Mouse (Mus musculus) MEL (cell line): Measurements from ENCODE around the gene Cetn3. TPM values are rescaled to one million over a fixed set of nuclear protein-coding genes. Genes with fewer than 3 reads are reported as not detected.

Experiments
- DNase-seq: peaks from one replicate; pipeline ENCODE4 v3.0.0; 2011; ENCODE audit warnings: low read depth, low spot score
- H3K27ac ChIP-seq: 2 replicates; pipeline ENCODE4 v1.5.1; 2012; ENCODE audit warnings: low read depth, mild to moderate bottlenecking, control low read depth, low read length, moderate library complexity; ENCODE audit not compliant: control insufficient read depth
- H3K27me3 ChIP-seq, 2 experiments: fragments of 150-350 bp in 1 of 2; sonication (generic) in 1 of 2; 2 replicates each; pipeline ENCODE4 v1.6.1; 2012; ENCODE audit warnings: low read length in 2 of 2, mild to moderate bottlenecking in 2 of 2, improper control_type of control experiment in 1 of 2, moderate library complexity in 1 of 2; ENCODE audit not compliant: insufficient read depth in 2 of 2, control insufficient read depth in 1 of 2
- H3K36me3 ChIP-seq, 2 experiments: 2 replicates each; pipeline ENCODE4 v1.6.1; 2012 to 2014; ENCODE audit warnings: low read length in 2 of 2, improper control_type of control experiment in 1 of 2, inconsistent platforms in 1 of 2, mild to moderate bottlenecking in 1 of 2; ENCODE audit not compliant: insufficient read depth in 2 of 2, control insufficient read depth in 1 of 2
- H3K4me1 ChIP-seq, 2 experiments: fragments of 150-350 bp in 1 of 2; sonication (generic) in 1 of 2; 2 replicates each; pipeline ENCODE4 v1.6.1; 2012; ENCODE audit warnings: low read length in 2 of 2, improper control_type of control experiment in 1 of 2, mild to moderate bottlenecking in 1 of 2; ENCODE audit not compliant: insufficient read depth in 2 of 2, control insufficient read depth in 1 of 2
- H3K4me3 ChIP-seq, 2 experiments: fragments of 150-350 bp in 1 of 2; sonication (generic) in 1 of 2; 2 replicates each; pipeline ENCODE4 v1.5.1; 2012; ENCODE audit warnings: low read depth in 2 of 2, low read length in 2 of 2, mild to moderate bottlenecking in 2 of 2, moderate library complexity in 2 of 2, control low read depth in 1 of 2, improper control_type of control experiment in 1 of 2; ENCODE audit not compliant: control insufficient read depth in 1 of 2, insufficient read depth in 1 of 2
- H3K79me2 ChIP-seq: 2 replicates; pipeline ENCODE4 v1.6.1; 2012; ENCODE audit warnings: mild to moderate bottlenecking, low read length, moderate library complexity; ENCODE audit not compliant: control insufficient read depth, poor library complexity, insufficient read depth
- H3K9ac ChIP-seq: 2 replicates; pipeline ENCODE4 v1.6.1; 2012; ENCODE audit warnings: low read depth, mild to moderate bottlenecking, control low read depth, low read length, moderate library complexity; ENCODE audit not compliant: control insufficient read depth, poor library complexity, severe bottlenecking
- H3K9me3 ChIP-seq: fragments of 150-350 bp; sonication (generic); replicated peaks from 2 replicates; pipeline ENCODE4 v1.6.1; 2012; ENCODE audit warnings: mild to moderate bottlenecking, low read length, improper control_type of control experiment, moderate library complexity; ENCODE audit not compliant: insufficient read depth
- CHD1 ChIP-seq: IDR thresholded peaks from 2 replicates; pipeline ENCODE4 v1.6.1; 2012; ENCODE audit warnings: low read depth, mild to moderate bottlenecking, inconsistent platforms, low read length, improper control_type of control experiment
- CTCF ChIP-seq, 3 experiments: IDR thresholded peaks in 2 of 3; conservative IDR thresholded peaks in 1 of 3; 2 replicates each; pipeline ENCODE4 v1.5.1; 2011 to 2012; ENCODE audit warnings: low read length in 3 of 3, low read depth in 2 of 3, mild to moderate bottlenecking in 2 of 3, improper control_type of control experiment in 1 of 3, inconsistent platforms in 1 of 3, mixed read lengths in 1 of 3, moderate library complexity in 1 of 3; ENCODE audit not compliant: control insufficient read depth in 1 of 3, insufficient read depth in 1 of 3, poor library complexity in 1 of 3, severe bottlenecking in 1 of 3
- E2F4 ChIP-seq: IDR thresholded peaks from 2 replicates; pipeline ENCODE4 v1.6.1; 2011; ENCODE audit warnings: low read depth, low read length, improper control_type of control experiment, borderline replicate concordance
- ELF1 ChIP-seq: IDR thresholded peaks from 2 replicates; pipeline ENCODE4 v1.6.1; 2014; ENCODE audit warnings: low read depth, mild to moderate bottlenecking, inconsistent platforms, low read length, improper control_type of control experiment, moderate library complexity
- GABPA ChIP-seq: IDR thresholded peaks from 2 replicates; pipeline ENCODE4 v1.6.1; 2012; ENCODE audit warnings: low read depth, mild to moderate bottlenecking, inconsistent platforms, low read length, improper control_type of control experiment, moderate library complexity
- HCFC1 ChIP-seq: IDR thresholded peaks from 2 replicates; pipeline ENCODE4 v1.6.1; 2012; ENCODE audit warnings: low read depth, mild to moderate bottlenecking, inconsistent platforms, low read length, improper control_type of control experiment, moderate library complexity
- MAFK ChIP-seq: IDR thresholded peaks from 2 replicates; pipeline ENCODE4 v1.6.1; 2011; ENCODE audit warnings: low read depth, mild to moderate bottlenecking, low read length, improper control_type of control experiment, borderline replicate concordance
- MAX ChIP-seq: IDR thresholded peaks from 2 replicates; pipeline ENCODE4 v1.6.1; 2011; ENCODE audit warnings: low read length, improper control_type of control experiment
- MAZ ChIP-seq: IDR thresholded peaks from 2 replicates; pipeline ENCODE4 v1.6.1; 2012; ENCODE audit warnings: low read depth, mild to moderate bottlenecking, inconsistent platforms, low read length, improper control_type of control experiment
- MEF2A ChIP-seq: IDR thresholded peaks from 2 replicates; pipeline ENCODE4 v1.6.1; 2014; ENCODE audit warnings: low read depth, mild to moderate bottlenecking, inconsistent platforms, low read length, improper control_type of control experiment; ENCODE audit not compliant: poor library complexity, insufficient replicate concordance, severe bottlenecking; ENCODE audit errors: extremely low read depth
- MYB ChIP-seq: IDR thresholded peaks from 2 replicates; pipeline ENCODE4 v1.6.1; 2011; ENCODE audit warnings: mild to moderate bottlenecking, low read depth, low read length, improper control_type of control experiment
- MYC ChIP-seq: IDR thresholded peaks from 2 replicates; pipeline ENCODE4 v1.6.1; 2011; ENCODE audit warnings: low read depth, mild to moderate bottlenecking, low read length, improper control_type of control experiment, moderate library complexity
- NELFE ChIP-seq: IDR thresholded peaks from 2 replicates; pipeline ENCODE4 v1.6.1; 2011; ENCODE audit warnings: low read depth, low read length, improper control_type of control experiment
- NRF1 ChIP-seq: IDR thresholded peaks from 2 replicates; pipeline ENCODE4 v1.6.1; 2014; ENCODE audit warnings: low read depth, mild to moderate bottlenecking, inconsistent platforms, low read length, improper control_type of control experiment, moderate library complexity; ENCODE audit not compliant: poor library complexity, insufficient read depth, severe bottlenecking
- POLR2AphosphoS2 ChIP-seq: IDR thresholded peaks from 2 replicates; pipeline ENCODE4 v1.6.1; 2011; ENCODE audit warnings: low read length, improper control_type of control experiment
- POLR2AphosphoS5 ChIP-seq: IDR thresholded peaks from 2 replicates; pipeline ENCODE4 v1.6.1; 2012; ENCODE audit warnings: low read depth, borderline replicate concordance, mild to moderate bottlenecking, inconsistent platforms, low read length, moderate library complexity, mixed read lengths
- RCOR1 ChIP-seq: IDR thresholded peaks from 2 replicates; pipeline ENCODE4 v1.6.1; 2012; ENCODE audit warnings: low read depth, mild to moderate bottlenecking, inconsistent platforms, low read length, improper control_type of control experiment
- TAL1 ChIP-seq: IDR thresholded peaks from 2 replicates; pipeline ENCODE4 v1.6.1; 2012; ENCODE audit warnings: mild to moderate bottlenecking, inconsistent platforms, low read length, moderate library complexity, mixed read lengths
- TBP ChIP-seq: IDR thresholded peaks from 2 replicates; pipeline ENCODE4 v1.8.0; 2011; ENCODE audit warnings: low read depth, low read length, improper control_type of control experiment
- UBTF ChIP-seq: IDR thresholded peaks from 2 replicates; pipeline ENCODE4 v1.6.1; 2012; ENCODE audit warnings: low read depth, mild to moderate bottlenecking, inconsistent platforms, low read length, improper control_type of control experiment, moderate library complexity, borderline replicate concordance; ENCODE audit not compliant: insufficient read depth
- USF1 ChIP-seq: IDR thresholded peaks from 2 replicates; pipeline ENCODE4 v1.6.1; 2014; ENCODE audit warnings: low read depth, mild to moderate bottlenecking, inconsistent platforms, low read length, improper control_type of control experiment, moderate library complexity
- ZKSCAN1 ChIP-seq: IDR thresholded peaks from 2 replicates; pipeline ENCODE4 v1.6.1; 2012; ENCODE audit warnings: low read depth, mild to moderate bottlenecking, inconsistent platforms, low read length, improper control_type of control experiment, moderate library complexity
- ZNF384 ChIP-seq: IDR thresholded peaks from 2 replicates; pipeline ENCODE4 v1.6.1; 2012; ENCODE audit warnings: low read depth, mild to moderate bottlenecking, inconsistent platforms, low read length, improper control_type of control experiment
- polyA plus RNA-seq, 2 experiments: library from polyadenylated mRNA; stranded (reverse) in 1 of 2; unstranded in 1 of 2; fragments of >175 nt in 1 of 2; fragments of >200 nt in 1 of 2; gene quantifications; 2 replicates each; pipeline versions ENCODE4 v1.2.1 to v1.2.4; 2012; ENCODE audit warnings: low replicate concordance in 2 of 2, low read depth in 1 of 2; ENCODE audit not compliant: insufficient read length in 2 of 2, insufficient read depth in 1 of 2, missing spikeins in 1 of 2
- total RNA-seq: library from RNA; depleted of rRNA; stranded (reverse); fragments of 300-350 nt; gene quantifications from 2 replicates; pipeline ENCODE4 v1.2.3, GENCODE M21; 2012

Gene Cetn3
- total and polyA plus RNA-seq, 3 experiments: 70.2 to 101 TPM; not detected in 1

- Histone ChIP-seq H3K36me3 (no peaks in the 10 kb centered on the region), H3K9ac (no peak overlapping the region), H3K27me3 (no peaks in the 10 kb centered on the region; a peak in 1 of 4 replicates), H3K79me2 (no peaks in the 10 kb centered on the region), H3K4me1 (no peaks in the 10 kb centered on the region), H3K27ac (no peak overlapping the region), H3K4me3 (no peak overlapping the region), H3K9me3 (no peaks in the 10 kb centered on the region)
- no peak for DNase-seq
- TF ChIP-seq POLR2AphosphoS5 (no peak), CTCF (IDR thresholded peaks at IDR 0.05 in 2 of 3, conservative IDR thresholded peaks at IDR 0.05 in 1 of 3; ENCODE audit: control insufficient read depth in 1 of 3, insufficient read depth in 1 of 3, low read depth in 2 of 3, low read length in 3 of 3, poor library complexity in 1 of 3, severe bottlenecking in 1 of 3) (no peak), NELFE (no peak), MEF2A (no peak), POLR2AphosphoS2 (no peak), TBP (no peak), USF1 (no peak), MYC (no peak)
Observed at GRCm38 (mm10) chr13:81831838-81832237, 49.0 kb downstream of the Cetn3 start.

GRCm38 (mm10) chr13:81836386-81837177, 53.7 kb downstream of the Cetn3 start:
- Histone ChIP-seq H3K4me1 (no peaks in the 10 kb centered on the region), H3K36me3 (no peaks in the 10 kb centered on the region), H3K27me3 (no peaks in the 10 kb centered on the region), H3K9ac (no peak overlapping the region), H3K79me2 (no peaks in the 10 kb centered on the region), H3K4me3 (no peak overlapping the region)
- no peak for DNase-seq
- no peak for TF ChIP-seq TAL1
- TF ChIP-seq CHD1: no peak
- no peak for TF ChIP-seq ZKSCAN1
- TF ChIP-seq MAZ: no peak
- TF ChIP-seq NRF1: no peak
- no peak for TF ChIP-seq ELF1
- TF ChIP-seq GABPA: no peak
- no peak for TF ChIP-seq UBTF
- TF ChIP-seq RCOR1: no peak
- no peak for TF ChIP-seq MAX
- no peak for TF ChIP-seq MAFK
- TF ChIP-seq MYB: no peak
- TF ChIP-seq HCFC1: no peak
- no peak for TF ChIP-seq ZNF384
- no peak for TF ChIP-seq E2F4
- TF ChIP-seq, all 39 proteins: peak for 0
- Histone ChIP-seq H3K27ac (no peak overlapping the region), H3K9me3 (no peaks in the 10 kb centered on the region)
